Mouse (Mus musculus) lung, embryonic 14.5 days (tissue): Measurements from ENCODE around the gene Selp. TPM values are rescaled to one million over a fixed set of nuclear protein-coding genes. Genes with fewer than 3 reads are reported as not detected.

Experiments
- ATAC-seq: fragments of 200-750 bp; cut with Nextera tagmentation; 2 replicates; pipeline ENCODE4 v1.8.0; 2017; ENCODE audit warnings: mild to moderate bottlenecking, moderate TSS enrichment, moderate library complexity; ENCODE audit not compliant: insufficient read depth
- DNase-seq: peaks from one replicate; pipeline ENCODE4 v3.0.0-alpha.2; 2015
- H3K27ac ChIP-seq: fragments of 300-500 bp; sonication (generic); 2 replicates; pipeline ENCODE4 v1.5.1; 2014; ENCODE audit warnings: low read depth, mild to moderate bottlenecking, moderate library complexity
- H3K27me3 ChIP-seq: fragments of 300-500 bp; sonication (generic); 2 replicates; pipeline ENCODE4 v1.6.1; 2014; ENCODE audit warnings: low read length, control low read depth; ENCODE audit not compliant: insufficient read depth
- H3K36me3 ChIP-seq: fragments of 300-500 bp; sonication (generic); 2 replicates; pipeline ENCODE4 v1.6.1; 2014; ENCODE audit warnings: control low read depth; ENCODE audit not compliant: insufficient read depth
- H3K4me1 ChIP-seq: fragments of 300-500 bp; sonication (generic); 2 replicates; pipeline ENCODE4 v1.6.1; 2014; ENCODE audit warnings: antibody characterized with exemption, control low read depth; ENCODE audit not compliant: insufficient read depth
- H3K4me2 ChIP-seq: fragments of 300-500 bp; sonication (generic); 2 replicates; pipeline ENCODE4 v1.6.1; 2014; ENCODE audit warnings: mild to moderate bottlenecking
- H3K4me3 ChIP-seq: fragments of 300-500 bp; sonication (generic); 2 replicates; pipeline ENCODE4 v1.5.1; 2014; ENCODE audit warnings: low read depth, low read length
- H3K9ac ChIP-seq: fragments of 300-500 bp; sonication (generic); 2 replicates; pipeline ENCODE4 v1.6.1; 2014
- H3K9me3 ChIP-seq: fragments of 300-500 bp; sonication (generic); 2 replicates; pipeline ENCODE4 v1.6.1; 2016; ENCODE audit warnings: low read depth, low read length, control low read depth
- CTCF ChIP-seq: IDR thresholded peaks from 2 replicates; pipeline ENCODE4 v1.5.1; 2016; ENCODE audit warnings: antibody characterized with exemption, low read depth
- WGBS: fragments of 180-500 bp; shearing (Covaris S2); extraction: QIAGEN DNeasy Blood & Tissue Kit; methylation state at CpG from one replicate; pipeline ENCODE4 v1.1.7; 2014; 5-methylcytosine and 5-hydroxymethylcytosine counted together
- polyA plus RNA-seq: library from polyadenylated mRNA; unstranded; fragments of >200 nt; fragmentation: Nextera tagmentation; extraction: Ambion mirVana; gene quantifications from 2 replicates; pipeline ENCODE4 v1.2.1, GENCODE M21; 2014

Selp gene
- polyA plus RNA-seq, 1 experiment from 2014 or later: not detected

- H3K36me3 ChIP-seq: no peaks in the 10 kb centered on the region
- no peak overlapping the region for H3K4me2 ChIP-seq
- no peak overlapping the region for H3K4me3 ChIP-seq
- ATAC-seq: no peak
- 77% methylated on average over 5 of the region's 5 CpGs for WGBS
- H3K9me3 ChIP-seq: no peaks in the 10 kb centered on the region
- no peak overlapping the region for H3K9ac ChIP-seq
- 0 out of 2 replicates have a peak, but pooled peaks cover 3% of the 10 kb centered on the region for H3K27me3 ChIP-seq
- 0 out of 2 replicates have a peak, but pooled peaks cover 4% of the 10 kb centered on the region for H3K4me1 ChIP-seq
- no peak for DNase-seq
- TF ChIP-seq CTCF: no peak
- H3K27ac ChIP-seq: no peak overlapping the region
Measured at GRCm38 (mm10) chr1:164152836-164153235, 37.8 kb downstream of the Selp start.

GRCm38 (mm10) chr1:164154983-164155382, 39.9 kb downstream of the Selp start:
- ATAC-seq (no peak), DNase-seq (no peak)
- no peak for TF ChIP-seq CTCF
- 57% methylated on average over 3 of the region's 3 CpGs for WGBS
- 0 out of 2 replicates have a peak, but pooled peaks cover 4% of the 10 kb centered on the region for H3K4me1 ChIP-seq
- no peak overlapping the region for H3K9ac ChIP-seq
- no peak overlapping the region for H3K4me2 ChIP-seq
- H3K27me3 ChIP-seq: 0 out of 2 replicates have a peak, but pooled peaks cover 3% of the 10 kb centered on the region
- no peak overlapping the region for H3K4me3 ChIP-seq
- no peaks in the 10 kb centered on the region for H3K36me3 ChIP-seq
- no peak overlapping the region for H3K27ac ChIP-seq
- H3K9me3 ChIP-seq: no peaks in the 10 kb centered on the region

- H3K4me3 ChIP-seq: no peak overlapping the region
- no peaks in the 10 kb centered on the region for H3K27me3 ChIP-seq
- ATAC-seq (no peak), DNase-seq (no peak)
- H3K27ac ChIP-seq: no peak overlapping the region
- 63% methylated on average over 4 of the region's 4 CpGs for WGBS
- H3K4me2 ChIP-seq: no peak overlapping the region
- no peaks in the 10 kb centered on the region for H3K4me1 ChIP-seq
- no peaks in the 10 kb centered on the region for H3K9me3 ChIP-seq
- TF ChIP-seq CTCF: no peak
- H3K36me3 ChIP-seq: no peaks in the 10 kb centered on the region
- H3K9ac ChIP-seq: no peak overlapping the region
Measured at GRCm38 (mm10) chr1:164158571-164158970, 43.5 kb downstream of the Selp start.

GRCm38 (mm10) chr1:164159781-164160180, 44.7 kb downstream of the Selp start:
- Histone ChIP-seq H3K4me3 (no peak overlapping the region), H3K9ac (no peak overlapping the region), H3K4me2 (no peak overlapping the region), H3K27me3 (no peaks in the 10 kb centered on the region), H3K27ac (no peak overlapping the region), H3K36me3 (no peaks in the 10 kb centered on the region), H3K4me1 (no peaks in the 10 kb centered on the region), H3K9me3 (no peaks in the 10 kb centered on the region)
- DNase-seq (no peak), ATAC-seq (no peak)
- no peak for TF ChIP-seq CTCF
- 67% methylated on average over 2 of the region's 2 CpGs for WGBS

GRCm38 (mm10) chr1:164162745-164163144, 47.7 kb downstream of the Selp start:
- Histone ChIP-seq H3K27me3 (no peaks in the 10 kb centered on the region), H3K27ac (no peak overlapping the region), H3K4me1 (no peaks in the 10 kb centered on the region), H3K36me3 (no peaks in the 10 kb centered on the region), H3K9me3 (no peaks in the 10 kb centered on the region), H3K4me2 (no peak overlapping the region), H3K9ac (no peak overlapping the region), H3K4me3 (no peak overlapping the region)
- WGBS: 57% methylated on average over 5 of the region's 5 CpGs
- no peak for DNase-seq
- no peak for TF ChIP-seq CTCF
- no peak for ATAC-seq

- Histone ChIP-seq H3K4me3 (no peak overlapping the region), H3K27ac (no peak overlapping the region), H3K4me1 (no peaks in the 10 kb centered on the region), H3K9ac (no peak overlapping the region), H3K36me3 (no peaks in the 10 kb centered on the region), H3K9me3 (no peaks in the 10 kb centered on the region), H3K27me3 (no peaks in the 10 kb centered on the region), H3K4me2 (no peak overlapping the region)
- ATAC-seq: no peak
- no peak for TF ChIP-seq CTCF
- 57% methylated on average over 4 of the region's 4 CpGs for WGBS
- no peak for DNase-seq
Measured at GRCm38 (mm10) chr1:164168818-164169217, 53.8 kb downstream of the Selp start.

GRCm38 (mm10) chr1:164170434-164170833, 55.4 kb downstream of the Selp start:
- TF ChIP-seq CTCF: no peak
- H3K36me3 ChIP-seq: no peaks in the 10 kb centered on the region
- no peak overlapping the region for H3K27ac ChIP-seq
- H3K4me3 ChIP-seq: no peak overlapping the region
- no peak overlapping the region for H3K4me2 ChIP-seq
- ATAC-seq (no peak), DNase-seq (no peak)
- H3K9ac ChIP-seq: no peak overlapping the region
- no peaks in the 10 kb centered on the region for H3K9me3 ChIP-seq
- H3K27me3 ChIP-seq: no peaks in the 10 kb centered on the region
- no peaks in the 10 kb centered on the region for H3K4me1 ChIP-seq
- WGBS: 53% methylated on average over 2 of the region's 2 CpGs

- Histone ChIP-seq H3K27ac (no peak overlapping the region), H3K9ac (no peak overlapping the region), H3K4me2 (no peak overlapping the region), H3K36me3 (no peaks in the 10 kb centered on the region), H3K4me3 (no peak overlapping the region), H3K9me3 (no peaks in the 10 kb centered on the region), H3K27me3 (no peaks in the 10 kb centered on the region), H3K4me1 (no peaks in the 10 kb centered on the region)
- ATAC-seq (no peak), DNase-seq (no peak)
- TF ChIP-seq CTCF: no peak
- WGBS: 71% methylated on average over 4 of the region's 4 CpGs
Measured at GRCm38 (mm10) chr1:164173145-164173544, 58.1 kb downstream of the Selp start.
